Mouse (Mus musculus) left cerebral cortex, adult 9 months (tissue): ENCODE results near the gene Tcf7l2.

ENCODE experiments used
- DNase-seq, 2 experiments: peaks; one replicate each; pipeline ENCODE4 v3.0.0; 2022; ENCODE audit warnings: low spot score in 2 of 2

Gene Tcf7l2

GRCm38 (mm10) chr19:55902573-55903385 is 161.2 kb downstream of the Tcf7l2 start:
- no peak for DNase-seq

GRCm38 (mm10) chr19:55909039-55909438 is 167.4 kb downstream of the Tcf7l2 start:
- DNase-seq, result no peak

DNA sequence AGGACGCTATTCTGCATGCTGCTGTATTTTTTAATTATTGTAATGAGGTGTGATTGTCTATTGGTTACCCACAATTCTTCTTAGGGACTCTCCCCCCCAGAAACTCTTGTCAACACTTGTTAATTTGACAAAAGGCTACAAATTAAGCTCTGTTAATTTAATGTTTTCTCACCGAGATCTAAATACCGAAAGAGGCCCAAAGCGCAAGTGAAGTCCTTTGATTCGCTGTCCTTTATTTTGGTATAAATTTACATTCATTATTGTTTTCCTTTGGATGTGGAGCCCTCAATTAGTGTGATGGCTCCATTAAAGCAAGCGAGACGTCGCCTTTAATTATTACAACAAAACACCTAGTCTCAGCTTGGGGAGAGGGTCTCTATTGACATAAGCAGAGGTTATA is 170.3 kb downstream of the Tcf7l2 start:
- no peak for DNase-seq

GRCm38 (mm10) chr19:55912813-55913212 is 171.2 kb downstream of the Tcf7l2 start:
- no peak for DNase-seq

DNA sequence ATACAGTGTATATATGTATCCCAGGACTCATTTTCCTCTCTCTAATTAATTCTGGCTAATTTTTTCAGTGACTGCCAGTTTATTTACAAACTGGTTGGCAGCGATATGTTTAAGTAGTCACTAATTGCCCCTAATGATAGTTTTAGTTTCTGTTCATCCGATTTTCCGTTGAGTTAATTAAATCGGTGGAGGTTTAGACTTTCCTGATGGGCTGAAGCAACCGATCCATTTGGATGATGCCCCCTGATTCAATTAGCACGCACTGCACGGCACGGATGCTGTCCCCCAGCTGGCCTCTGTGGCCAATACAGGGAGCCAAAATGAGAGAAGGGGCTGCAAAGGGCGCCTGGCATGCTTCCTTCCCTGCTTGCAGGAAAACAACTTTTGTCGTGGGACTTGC is 172.0 kb downstream of the Tcf7l2 start:
- DNase-seq, result no peak

DNA sequence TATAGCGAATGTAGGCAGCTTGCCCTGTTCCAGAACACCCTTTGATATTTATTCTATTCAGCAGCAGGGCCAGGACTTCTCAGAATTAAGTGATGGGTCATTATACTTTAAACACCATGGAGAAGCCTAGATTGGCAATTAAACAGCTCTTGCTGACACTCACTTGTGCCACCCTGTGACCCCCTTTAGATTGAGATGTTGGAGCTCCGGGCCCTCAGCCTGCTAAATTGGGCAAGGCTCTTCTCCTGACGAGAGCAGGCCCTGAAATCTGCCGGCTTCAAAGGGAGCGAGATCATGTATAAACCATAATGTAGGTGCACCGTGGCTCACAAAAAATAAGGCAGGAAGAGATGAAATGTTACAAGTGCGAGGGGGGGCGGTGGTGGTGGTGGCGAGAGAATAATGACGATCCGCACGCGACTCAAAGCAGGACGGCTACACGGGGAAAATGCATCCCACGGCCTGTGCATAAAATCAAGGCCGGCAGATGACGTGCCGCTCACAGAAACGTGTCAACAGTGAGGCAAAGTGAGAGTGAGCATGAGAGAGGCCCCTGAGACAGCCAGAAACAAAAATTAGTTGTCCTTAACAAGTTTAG is 173.1 kb downstream of the Tcf7l2 start:
- no peak for DNase-seq

- DNase-seq, result no peak
These were observed 173.9 kb downstream of the Tcf7l2 start for GRCm38 (mm10) chr19:55915506-55915905.

- no peak for DNase-seq
These were observed 174.6 kb downstream of the Tcf7l2 start for GRCm38 (mm10) chr19:55916211-55916610.

GRCm38 (mm10) chr19:55923789-55924426 is 182.3 kb downstream of the Tcf7l2 start:
- no peak for DNase-seq

- no peak for DNase-seq
These were observed 183.2 kb downstream of the Tcf7l2 start for GRCm38 (mm10) chr19:55924800-55925199.

DNA sequence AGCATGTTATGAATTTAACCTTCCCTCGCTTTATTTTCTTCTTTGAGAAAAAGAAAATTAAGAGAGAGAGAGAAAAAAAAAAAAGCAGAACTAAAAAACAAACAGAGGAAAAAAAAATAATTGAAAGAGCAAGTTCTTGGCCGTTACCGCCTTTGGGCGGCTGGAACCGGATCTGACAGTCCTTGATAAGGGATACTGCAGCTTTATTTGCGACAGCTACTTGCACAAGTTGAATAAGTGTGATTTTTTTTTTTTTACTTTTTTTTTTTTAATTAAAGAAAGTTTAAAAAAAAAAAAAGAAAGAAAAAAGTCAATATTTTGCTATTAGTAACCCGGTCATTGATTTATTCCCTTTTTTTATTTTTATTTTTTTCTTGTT is 183.8 kb downstream of the Tcf7l2 start:
- DNase-seq, result no peak

- no peak for DNase-seq
These were observed 184.3 kb downstream of the Tcf7l2 start for GRCm38 (mm10) chr19:55925804-55926521.

- no peak for DNase-seq
These were observed 185.4 kb downstream of the Tcf7l2 start for GRCm38 (mm10) chr19:55926858-55927673.

DNA sequence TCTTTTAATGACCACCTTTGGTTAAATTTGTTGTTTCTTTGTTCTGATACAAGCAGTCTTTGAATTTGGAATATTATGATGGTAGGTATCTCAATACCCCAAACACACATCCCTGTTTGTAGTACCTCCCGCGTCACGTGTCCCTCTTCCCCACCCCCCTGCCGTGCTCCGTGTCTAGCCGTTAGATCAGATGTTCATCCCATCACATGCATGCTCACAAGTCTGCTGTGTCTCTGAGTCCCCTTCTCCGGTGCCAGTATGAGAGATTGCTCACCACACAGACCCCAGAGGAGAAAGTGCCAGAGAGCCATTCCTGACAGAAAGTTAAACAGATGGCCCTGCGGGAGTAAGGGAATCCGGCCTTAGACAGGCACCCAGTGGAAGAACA is 186.0 kb downstream of the Tcf7l2 start:
- no peak for DNase-seq

DNA sequence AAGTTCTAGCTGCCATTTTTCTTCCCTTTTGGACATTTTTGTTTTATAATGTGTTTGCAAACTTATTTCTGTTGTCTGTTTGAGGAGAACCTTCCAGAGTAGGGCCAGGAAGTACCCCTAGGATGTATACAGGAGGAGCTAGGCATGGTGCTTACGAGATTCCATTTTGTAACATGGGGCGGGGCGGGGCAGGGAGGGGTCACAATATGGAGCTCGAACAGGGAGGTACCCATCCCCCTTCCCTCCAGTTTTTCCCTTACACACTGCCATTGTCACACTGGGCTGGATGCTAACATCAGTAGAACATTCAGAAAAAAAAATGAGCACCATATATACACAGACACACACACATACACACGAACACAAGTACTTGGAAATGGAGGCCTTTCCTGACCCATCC is 187.1 kb downstream of the Tcf7l2 start:
- no peak for DNase-seq

GRCm38 (mm10) chr19:55931642-55932041 is 190.0 kb downstream of the Tcf7l2 start:
- DNase-seq, result no peak

DNA sequence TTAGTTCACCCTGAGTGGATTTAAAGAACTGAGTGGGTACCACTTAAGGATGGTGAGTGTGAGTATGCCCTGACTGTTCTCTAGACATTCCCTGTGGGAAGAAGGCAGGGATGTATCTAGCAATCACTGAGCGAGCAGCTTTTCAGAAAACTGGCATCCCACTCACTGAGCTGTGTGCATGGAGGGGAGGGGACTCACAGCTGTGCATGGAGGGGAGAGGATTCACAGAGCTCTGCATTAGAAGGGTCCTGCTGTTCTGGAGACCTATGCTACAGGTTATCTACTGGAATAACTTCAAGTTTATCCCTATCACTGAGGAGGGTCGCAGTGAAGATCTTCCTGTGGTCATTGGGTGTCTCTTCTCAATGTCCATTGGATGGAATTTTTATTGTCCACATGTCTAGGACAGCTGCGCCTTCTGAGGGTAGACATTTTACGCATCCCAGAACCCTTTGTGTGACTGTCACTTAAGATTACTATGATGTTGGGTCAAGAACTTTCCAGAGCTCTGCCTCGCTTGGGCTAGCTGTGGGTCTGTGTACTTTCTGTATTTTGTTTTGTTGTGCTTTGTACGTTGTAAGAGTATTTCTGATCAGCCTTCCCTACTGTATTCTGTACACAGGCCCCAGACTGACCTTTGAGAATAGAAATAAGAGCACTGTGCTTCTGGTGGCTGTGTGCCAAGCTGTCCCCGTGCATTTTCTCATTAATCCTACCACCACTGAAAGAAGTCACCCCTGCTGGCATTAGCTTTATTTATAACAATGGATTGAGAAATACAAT is 192.5 kb downstream of the Tcf7l2 start:
- DNase-seq, result no peak

DNA sequence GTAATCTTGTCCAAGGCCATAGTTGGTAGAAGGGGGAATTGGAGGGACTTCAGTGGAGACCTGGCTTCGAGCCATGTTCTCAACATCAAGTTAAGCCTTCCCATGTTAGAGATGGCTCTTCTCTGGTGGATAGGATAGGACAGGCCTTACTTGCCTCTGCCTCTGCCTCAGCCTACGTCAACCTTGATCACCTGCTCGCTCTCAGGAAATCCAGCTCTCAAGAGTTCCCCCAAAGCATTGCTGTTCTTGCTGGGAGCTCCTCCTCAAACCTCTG is 193.0 kb downstream of the Tcf7l2 start:
- DNase-seq, result no peak

DNA sequence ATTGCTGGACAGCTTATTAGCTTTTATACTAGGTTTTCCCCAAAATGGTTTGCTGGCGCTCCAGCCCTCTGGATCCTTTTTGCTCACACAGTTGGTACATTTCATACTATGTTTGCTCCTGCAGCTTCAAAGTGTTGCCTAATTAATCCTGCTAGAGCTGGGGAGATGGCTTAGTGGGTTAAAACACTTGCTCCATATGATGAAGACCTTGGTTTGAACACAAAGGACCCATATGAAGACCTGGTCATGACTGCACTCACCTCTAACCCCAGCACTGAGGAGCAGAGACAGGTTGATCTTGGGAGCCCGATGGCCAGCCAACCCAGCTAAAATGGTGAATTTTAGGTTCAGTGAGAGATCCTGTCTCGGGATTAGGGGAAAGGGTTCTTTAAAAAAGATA is 195.4 kb downstream of the Tcf7l2 start:
- no peak for DNase-seq

DNA sequence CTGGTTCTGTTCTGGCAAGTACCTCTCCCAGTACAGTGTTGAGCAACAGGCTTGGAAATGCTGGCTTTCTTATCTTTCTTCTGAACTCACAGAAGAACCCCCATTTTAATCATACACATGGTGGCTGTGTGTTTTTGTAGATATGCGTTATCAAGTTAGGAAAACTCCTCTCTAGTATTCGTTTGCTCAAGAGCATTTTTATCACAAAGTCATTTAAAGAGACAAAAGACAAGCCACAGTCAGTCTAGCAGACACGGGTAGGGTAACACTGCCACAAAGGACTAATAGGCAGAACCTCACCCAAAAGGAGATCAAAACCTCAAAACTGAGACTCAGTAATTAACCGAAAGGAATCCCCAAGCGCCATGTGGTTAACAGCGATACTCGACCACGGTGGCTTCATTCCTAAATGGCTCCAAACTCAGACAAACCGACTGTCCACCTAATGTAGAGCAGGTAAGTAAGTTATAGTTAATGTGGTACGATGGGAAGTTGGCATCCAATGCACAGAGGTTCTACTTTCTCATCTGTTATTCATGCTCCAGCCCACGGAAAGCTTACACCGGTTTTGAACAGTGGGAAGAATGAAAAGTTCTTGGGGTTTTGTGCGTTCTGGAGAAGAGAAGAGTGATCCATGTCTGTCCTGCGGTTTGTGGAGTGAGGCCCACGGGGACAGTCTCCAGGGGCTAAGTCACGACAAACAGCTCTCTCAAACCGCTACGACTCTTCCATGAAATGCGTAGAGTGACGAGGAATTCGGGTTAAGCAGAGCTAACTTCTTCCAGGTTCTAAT is 196.8 kb downstream of the Tcf7l2 start:
- DNase-seq, result no peak
